Mouse (Mus musculus) heart, postnatal 0 days (tissue): ENCODE results near the gene Mettl8. TPM values are rescaled to one million over a fixed set of nuclear protein-coding genes. Genes with fewer than 3 reads are reported as not detected.
A peak's percentile ranks its signal among the peaks of the same experiment; 100 is the strongest.

Source experiments
- ATAC-seq: fragments of 200-750 bp; cut with Nextera tagmentation; 2 replicates; pipeline ENCODE4 v1.8.0; 2017; ENCODE audit warnings: low read depth, moderate number of reproducible peaks, moderate library complexity; ENCODE audit not compliant: insufficient read depth
- DNase-seq: peaks from one replicate; pipeline ENCODE4 v3.0.0-alpha.2; 2016; ENCODE audit warnings: low spot score
- H3K27ac ChIP-seq: fragments of 300-500 bp; sonication (generic); 2 replicates; pipeline ENCODE4 v1.5.1; 2014; ENCODE audit warnings: low read depth, mild to moderate bottlenecking
- H3K27me3 ChIP-seq: fragments of 300-500 bp; sonication (generic); 2 replicates; pipeline ENCODE4 v1.6.1; 2014; ENCODE audit warnings: low read length, mixed read lengths; ENCODE audit not compliant: control insufficient read depth, insufficient read depth
- H3K36me3 ChIP-seq: fragments of 300-500 bp; sonication (generic); replicated peaks from 2 replicates; pipeline ENCODE4 v1.6.1; 2014; ENCODE audit warnings: low read length, mixed read lengths; ENCODE audit not compliant: control insufficient read depth, insufficient read depth
- H3K4me1 ChIP-seq: fragments of 300-500 bp; sonication (generic); 2 replicates; pipeline ENCODE4 v1.6.1; 2014; ENCODE audit warnings: antibody characterized with exemption; ENCODE audit not compliant: control insufficient read depth, insufficient read depth
- H3K4me2 ChIP-seq: fragments of 300-500 bp; sonication (generic); 2 replicates; pipeline ENCODE4 v1.6.1; 2014; ENCODE audit warnings: low read depth, mild to moderate bottlenecking, low read length, moderate library complexity
- H3K4me3 ChIP-seq: fragments of 300-500 bp; sonication (generic); 2 replicates; pipeline ENCODE4 v1.5.1; 2014; ENCODE audit warnings: low read depth, low read length
- H3K9ac ChIP-seq: fragments of 300-500 bp; sonication (generic); replicated peaks from 2 replicates; pipeline ENCODE4 v1.6.1; 2014; ENCODE audit warnings: low read depth, low read length, mixed read lengths
- H3K9me3 ChIP-seq: fragments of 300-500 bp; sonication (generic); replicated peaks from 2 replicates; pipeline ENCODE4 v1.6.1; 2016; ENCODE audit warnings: low read length; ENCODE audit not compliant: control insufficient read depth
- CTCF ChIP-seq: IDR thresholded peaks from 2 replicates; pipeline ENCODE4 v1.5.1; 2016; ENCODE audit warnings: antibody characterized with exemption, control low read depth, low read depth
- EP300 ChIP-seq: IDR thresholded peaks from 2 replicates; pipeline ENCODE4 v1.6.1; 2016; ENCODE audit warnings: antibody characterized with exemption, low read depth
- WGBS: fragments of 180-500 bp; shearing (Covaris S2); extraction: QIAGEN DNeasy Blood & Tissue Kit; methylation state at CpG from one replicate; pipeline ENCODE4 v1.1.7; 2014; 5-methylcytosine and 5-hydroxymethylcytosine counted together
- polyA plus RNA-seq: library from polyadenylated mRNA; unstranded; fragments of >200 nt; fragmentation: Nextera tagmentation; extraction: Ambion mirVana; gene quantifications from 2 replicates; pipeline ENCODE4 v1.2.1, GENCODE M21; 2015
- total RNA-seq: library from RNA; depleted of rRNA; stranded (reverse); fragments of >200 nt; gene quantifications from 2 replicates; pipeline ENCODE4 v1.2.3, GENCODE M21; 2014; ENCODE audit warnings: low replicate concordance; rRNA removed

The Mettl8 gene
- total RNA-seq (1.2 and 11.0 TPM in 2 replicates), polyA plus RNA-seq (5.0 and 5.7 TPM in 2 replicates)

DNA sequence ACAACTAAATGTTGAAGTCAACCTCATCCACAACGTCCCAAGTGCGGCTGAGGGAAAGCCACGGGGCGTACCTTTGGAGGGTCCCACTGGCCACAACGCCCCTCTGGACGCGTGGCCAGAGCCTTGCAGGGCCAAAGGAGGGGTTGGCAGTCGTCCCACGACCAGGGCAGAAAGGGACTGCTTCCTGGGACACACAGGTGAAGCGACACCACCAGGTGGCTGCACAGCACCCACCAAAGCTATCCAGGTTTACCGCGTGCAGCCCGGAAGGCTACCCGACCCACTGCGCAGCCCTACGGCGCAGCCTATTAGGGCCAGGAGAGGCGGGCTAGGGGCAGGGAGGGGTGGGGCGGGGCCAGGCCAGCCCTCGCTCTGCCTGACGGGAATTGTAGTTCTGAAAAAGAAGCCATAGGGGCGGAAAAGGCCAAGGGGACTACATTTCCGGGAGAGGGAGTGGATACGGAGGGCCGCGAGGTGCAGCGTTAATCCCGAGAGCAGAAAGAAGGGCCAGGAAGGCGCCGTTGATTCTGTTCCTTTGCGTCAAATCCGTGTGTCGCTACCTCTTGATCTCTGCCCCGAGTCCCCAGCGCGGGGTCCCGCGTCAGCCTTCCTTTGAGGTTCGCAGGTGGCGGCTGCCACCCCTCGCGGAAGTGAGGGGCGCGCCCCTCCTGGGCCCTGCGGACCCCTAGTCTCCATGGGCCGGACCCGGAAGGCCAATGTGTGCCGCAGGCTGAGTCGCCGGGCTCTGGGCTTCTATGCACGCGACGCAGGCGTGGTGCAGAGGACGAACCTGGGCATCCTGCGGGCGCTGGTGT is at the start of gene Mettl8, which contains the start of gene Dcaf17:
TSS of gene Mettl8 (minus strand) at position 284 of the 815 bp plus-strand sequence.
TSS of gene Dcaf17 (plus strand) at position 29 of the 815 bp plus-strand sequence.
- no peaks in the 10 kb centered on the region for H3K27me3 ChIP-seq
- WGBS: 0% methylated on average over 57 of the region's 57 CpGs
- TF ChIP-seq CTCF (peak; percentile 25; the same call in 1 of the 2 replicates), EP300 (no peak)
- DNase-seq (peak; percentile 98), ATAC-seq (peak; percentile 99)
- peaks cover 8% of the 10 kb centered on the region; the same call in 1 of the 2 replicates for H3K4me1 ChIP-seq
- peak within 1 kb of the TSS; percentile 91 for H3K4me2 ChIP-seq
- peak within 1 kb of the TSS; percentile 93 for H3K27ac ChIP-seq
- H3K9ac ChIP-seq: peak within 1 kb of the TSS; percentile 87
- peak within 1 kb of the TSS; percentile 85 for H3K4me3 ChIP-seq
- H3K36me3 ChIP-seq: peaks cover 15% of the 10 kb centered on the region
- no peaks in the 10 kb centered on the region for H3K9me3 ChIP-seq

DNA sequence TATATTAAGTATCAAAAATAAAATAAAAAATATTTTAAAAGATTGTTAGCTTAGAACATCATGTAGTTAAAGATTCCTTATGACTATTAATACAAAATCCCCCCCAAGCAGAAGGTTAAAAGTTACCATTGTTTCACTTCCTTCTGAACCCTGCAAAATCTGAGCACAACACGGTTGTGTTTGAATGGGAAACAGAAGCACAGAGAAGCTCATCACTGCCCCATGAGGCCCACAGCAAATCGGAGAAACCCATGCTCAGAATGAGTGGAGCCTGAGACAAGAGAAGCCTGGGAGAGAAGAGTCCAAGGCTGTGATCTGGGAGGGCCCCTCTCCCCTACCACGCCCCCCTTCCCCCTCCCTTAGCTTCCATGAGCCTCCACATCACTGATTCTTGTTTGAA is 49.3 kb upstream of the Mettl8 start:
- no peak overlapping the region for H3K27ac ChIP-seq
- DNase-seq (no peak), ATAC-seq (no peak)
- TF ChIP-seq CTCF (no peak), EP300 (no peak)
- no peaks in the 10 kb centered on the region for H3K9me3 ChIP-seq
- H3K4me2 ChIP-seq: no peak overlapping the region
- no peak overlapping the region for H3K4me3 ChIP-seq
- no peaks in the 10 kb centered on the region for H3K27me3 ChIP-seq
- H3K9ac ChIP-seq: no peak overlapping the region
- H3K4me1 ChIP-seq: no peaks in the 10 kb centered on the region
- 55% methylated on average over 3 of the region's 3 CpGs for WGBS
- 0 out of 2 replicates have a peak, but pooled peaks cover 5% of the 10 kb centered on the region for H3K36me3 ChIP-seq

DNA sequence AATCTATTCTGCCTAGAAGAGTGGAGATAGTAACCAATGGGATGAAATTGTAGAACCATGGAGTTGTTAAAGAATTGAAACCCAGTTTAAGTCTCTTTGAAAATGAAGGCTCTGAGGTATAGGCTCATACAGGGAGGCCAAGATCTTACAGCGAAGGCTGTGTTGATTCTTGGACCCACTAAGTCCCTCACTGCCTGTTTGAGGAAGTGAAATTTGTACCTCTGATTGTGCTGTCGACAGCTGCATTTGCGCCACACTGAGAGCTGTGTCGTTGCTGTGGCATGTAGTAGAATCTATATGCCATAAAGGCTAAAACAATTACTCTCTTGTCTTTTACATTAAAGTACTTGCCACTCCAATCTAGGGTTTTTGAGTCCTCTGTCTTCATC is 47.9 kb upstream of the Mettl8 start:
- ATAC-seq (no peak), DNase-seq (no peak)
- Histone ChIP-seq H3K36me3 (0 out of 2 replicates have a peak, but pooled peaks cover 5% of the 10 kb centered on the region), H3K4me2 (no peak overlapping the region), H3K9me3 (no peaks in the 10 kb centered on the region), H3K27ac (no peak overlapping the region), H3K4me1 (no peaks in the 10 kb centered on the region), H3K27me3 (no peaks in the 10 kb centered on the region), H3K9ac (no peak overlapping the region), H3K4me3 (no peak overlapping the region)
- no peak for TF ChIP-seq CTCF
- TF ChIP-seq EP300: no peak
- WGBS: 55% methylated on average over 4 of the region's 4 CpGs

DNA sequence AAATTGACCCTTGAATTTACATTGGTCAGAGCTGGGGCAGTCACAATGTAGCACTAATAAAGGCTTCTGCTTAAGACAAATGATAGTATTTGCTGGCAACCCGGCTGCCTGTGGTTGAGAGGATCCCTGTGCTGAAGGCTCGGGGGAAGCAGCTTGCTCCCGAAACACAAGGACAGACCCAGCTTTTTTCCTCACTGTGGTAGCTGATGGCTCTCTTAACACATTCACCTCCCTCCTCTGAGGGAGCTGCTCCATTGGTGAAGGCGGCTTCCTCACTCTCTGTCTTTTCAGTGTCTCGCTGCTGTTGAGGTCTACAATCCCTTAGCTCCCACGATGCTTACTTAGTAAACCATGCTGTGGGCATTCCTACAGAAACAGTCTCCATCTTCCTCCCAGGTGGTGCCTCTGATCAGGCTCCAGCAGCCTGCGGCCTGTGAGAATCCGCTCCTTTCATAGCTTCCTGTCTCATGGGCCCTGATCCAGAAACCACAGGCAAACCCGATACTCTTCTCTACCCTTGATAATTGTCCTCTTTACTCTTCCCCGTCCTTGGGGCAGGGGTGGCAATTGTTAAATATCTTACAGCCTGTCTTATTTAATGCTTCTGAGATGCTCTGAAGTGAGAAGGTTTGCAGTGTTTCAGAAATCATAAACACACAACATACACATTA is 47.4 kb upstream of the Mettl8 start:
- H3K36me3 ChIP-seq: 0 out of 2 replicates have a peak, but pooled peaks cover 5% of the 10 kb centered on the region
- WGBS: 74% methylated on average over 10 of the region's 10 CpGs

DNA sequence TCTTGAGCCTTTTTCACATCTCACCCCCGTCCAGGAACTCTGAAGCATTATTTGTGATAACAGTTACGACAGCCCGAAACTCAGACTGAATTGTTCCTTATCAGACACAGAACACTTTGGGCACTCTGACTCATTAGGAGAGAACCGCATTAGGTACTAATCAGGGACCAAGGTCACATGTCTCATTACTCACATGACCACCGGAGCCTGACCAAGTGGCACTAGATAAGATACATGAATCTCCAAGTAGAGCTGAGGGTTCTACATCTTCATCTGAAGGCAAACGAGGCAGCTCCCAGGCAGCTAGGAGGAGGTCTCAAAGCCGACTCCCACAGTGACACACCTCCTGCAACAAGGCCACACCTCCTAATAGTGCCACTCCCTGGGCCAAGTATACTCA is 40.8 kb upstream of the Mettl8 start:
- Histone ChIP-seq H3K4me3 (no peak overlapping the region), H3K27me3 (no peaks in the 10 kb centered on the region), H3K4me2 (0 out of 2 replicates have a peak overlapping the region, but pooled peaks have one; percentile 3), H3K4me1 (no peaks in the 10 kb centered on the region), H3K9me3 (no peaks in the 10 kb centered on the region), H3K27ac (no peak overlapping the region), H3K9ac (no peak overlapping the region), H3K36me3 (peaks cover 19% of the 10 kb centered on the region; the same call in 1 of the 2 replicates)
- TF ChIP-seq EP300 (peak; percentile 18; the same call in 1 of the 2 replicates), CTCF (no peak)
- 14% methylated on average over 7 of the region's 7 CpGs for WGBS
- ATAC-seq (peak; percentile 72), DNase-seq (peak; percentile 30)

More for the DNA sequence above, 47.4 kb upstream of the Mettl8 start:
- DNase-seq (no peak), ATAC-seq (no peak)
- Histone ChIP-seq H3K4me2 (no peak overlapping the region), H3K4me1 (no peaks in the 10 kb centered on the region), H3K27me3 (no peaks in the 10 kb centered on the region), H3K9ac (no peak overlapping the region), H3K4me3 (no peak overlapping the region), H3K9me3 (no peaks in the 10 kb centered on the region), H3K27ac (no peak overlapping the region)
- no peak for TF ChIP-seq CTCF
- no peak for TF ChIP-seq EP300
